Mouse (Mus musculus) G1E-ER4 (cell line): ENCODE results near the gene M6pr. TPM values are rescaled to one million over a fixed set of nuclear protein-coding genes. Genes with fewer than 3 reads are reported as not detected.
A peak's percentile ranks its signal among the peaks of the same experiment; 100 is the strongest.

Source experiments
- GATA1 ChIP-seq: IDR thresholded peaks from one replicate; pipeline ENCODE4 v1.8.0; 2012; ENCODE audit warnings: low read length, inconsistent platforms
- polyA plus RNA-seq: library from polyadenylated mRNA; stranded (reverse); fragments of >175 nt; gene quantifications from 2 replicates; pipeline ENCODE4 v1.2.3, GENCODE M21; 2012

Gene M6pr
- polyA plus RNA-seq, 1 experiment, result 21.8 TPM

DNA sequence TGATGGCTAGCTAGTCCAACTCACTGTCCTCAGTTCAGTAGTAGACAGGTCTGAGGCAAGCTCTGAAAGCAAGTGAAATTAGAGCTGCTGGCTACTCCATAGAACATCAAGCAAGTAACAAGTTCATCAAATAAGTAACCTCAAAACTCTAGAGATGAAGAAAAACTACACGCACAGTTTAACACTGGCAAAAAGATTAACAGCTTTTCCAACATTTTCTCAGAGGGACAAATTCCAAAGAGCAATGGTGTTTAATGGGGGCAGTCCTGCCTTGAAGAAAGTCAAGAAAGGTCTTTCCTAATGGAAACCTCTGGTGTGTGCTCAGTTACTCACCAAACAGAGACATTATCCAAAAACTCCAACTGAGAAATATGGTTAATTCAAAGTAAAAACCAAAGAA lies 10.2 kb downstream of the M6pr start:
- TF ChIP-seq GATA1, result no peak

DNA sequence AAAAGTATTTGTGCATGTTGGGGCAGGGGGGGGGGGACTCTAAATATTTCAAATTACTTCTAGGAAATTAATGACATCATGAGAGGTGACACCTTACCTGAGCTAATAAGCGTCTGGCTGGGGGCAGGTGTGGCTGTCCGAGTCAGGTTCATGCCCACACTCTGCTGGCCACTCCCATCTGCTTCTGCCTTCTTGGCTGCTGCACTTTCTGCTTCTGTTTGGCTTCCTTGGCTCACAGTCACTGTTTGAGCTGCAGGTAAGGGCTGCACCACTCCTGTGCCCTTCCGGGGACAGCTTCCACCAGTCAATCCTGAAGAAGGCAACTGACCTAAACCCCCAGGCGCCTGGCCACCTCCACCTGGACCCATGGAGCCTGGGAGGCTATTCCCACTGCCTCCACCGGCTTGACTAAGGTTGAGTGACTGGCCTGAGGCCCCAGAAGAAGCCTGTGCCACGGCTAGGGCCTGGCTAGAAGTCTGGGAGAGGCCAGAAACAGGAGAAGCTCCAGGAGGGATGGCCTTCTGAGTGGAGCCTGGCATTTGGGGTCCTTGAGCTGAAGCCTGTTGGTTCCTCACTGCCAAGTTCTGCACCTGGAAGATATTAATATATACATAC lies 16.9 kb downstream of the M6pr start:
- no peak for TF ChIP-seq GATA1

DNA sequence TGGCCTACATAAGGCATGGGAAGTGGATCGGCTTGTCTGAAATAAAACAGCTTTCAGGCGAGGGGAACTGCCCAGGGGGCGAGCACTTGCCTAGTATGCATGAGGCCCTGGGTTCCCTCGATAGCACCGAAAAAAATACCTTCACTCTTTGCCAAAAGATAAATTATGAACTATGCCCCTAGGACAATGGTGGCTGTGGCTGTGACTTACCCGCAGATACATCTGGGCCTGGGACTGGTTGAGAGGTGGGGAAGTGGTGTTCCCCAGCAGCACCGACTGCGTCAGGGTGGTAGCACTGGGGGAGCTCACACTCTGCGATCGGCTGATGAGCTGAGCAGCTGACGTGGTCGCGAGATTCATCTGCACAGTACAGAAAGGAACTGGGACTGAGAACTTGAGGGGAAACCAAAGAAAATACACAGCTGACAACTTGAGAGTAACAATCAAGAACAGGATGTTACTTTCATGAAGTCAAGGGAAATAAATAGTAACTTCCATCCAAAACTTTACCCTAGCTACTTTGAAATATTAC lies 24.6 kb downstream of the M6pr start:
- no peak for TF ChIP-seq GATA1

DNA sequence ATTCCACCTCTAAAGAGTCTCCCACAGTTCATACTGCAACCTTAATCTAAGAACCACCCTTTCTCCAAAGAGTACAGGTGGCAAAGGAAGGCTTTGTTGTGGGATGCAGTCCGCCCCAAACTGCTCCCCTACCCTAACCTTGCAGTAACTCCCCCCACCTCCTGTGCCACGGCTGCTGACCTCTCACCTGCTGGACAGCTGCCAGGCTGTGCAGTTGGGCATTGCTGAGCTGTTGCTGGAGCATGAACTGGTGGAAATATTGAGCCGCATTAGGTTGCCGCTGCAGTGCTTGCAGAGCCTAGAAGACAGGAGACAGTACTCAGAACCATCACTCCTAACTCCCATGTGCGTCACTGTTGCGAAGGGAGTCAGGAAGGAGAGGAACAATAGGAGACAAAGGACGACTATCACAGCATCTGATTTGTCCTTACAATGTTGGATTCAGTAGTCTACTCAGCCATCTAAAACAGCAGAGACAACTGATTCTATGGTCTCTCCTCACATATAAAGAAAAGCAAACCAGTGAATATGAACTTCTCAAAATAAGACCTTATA lies 26.3 kb downstream of the M6pr start:
- no peak for TF ChIP-seq GATA1

DNA sequence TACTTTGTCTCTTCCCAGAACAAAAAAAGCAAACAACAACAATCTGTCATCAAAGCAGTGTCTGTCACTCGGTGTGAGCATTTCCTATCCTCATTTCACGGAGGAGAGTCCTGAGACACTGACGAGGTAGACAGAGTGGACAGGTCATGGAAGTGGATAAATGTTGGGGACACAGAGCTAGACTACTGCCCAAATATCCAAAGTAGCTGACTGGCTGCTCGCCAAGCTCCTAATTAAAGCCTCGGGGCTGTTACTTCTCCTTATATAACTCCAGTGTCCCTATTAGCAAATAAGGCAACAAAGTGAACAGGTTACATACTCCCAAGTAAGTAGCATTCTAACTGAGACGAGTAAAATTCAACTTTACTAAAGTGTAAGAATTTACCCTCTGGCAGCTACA lies 29.0 kb downstream of the M6pr start:
- no peak for TF ChIP-seq GATA1

DNA sequence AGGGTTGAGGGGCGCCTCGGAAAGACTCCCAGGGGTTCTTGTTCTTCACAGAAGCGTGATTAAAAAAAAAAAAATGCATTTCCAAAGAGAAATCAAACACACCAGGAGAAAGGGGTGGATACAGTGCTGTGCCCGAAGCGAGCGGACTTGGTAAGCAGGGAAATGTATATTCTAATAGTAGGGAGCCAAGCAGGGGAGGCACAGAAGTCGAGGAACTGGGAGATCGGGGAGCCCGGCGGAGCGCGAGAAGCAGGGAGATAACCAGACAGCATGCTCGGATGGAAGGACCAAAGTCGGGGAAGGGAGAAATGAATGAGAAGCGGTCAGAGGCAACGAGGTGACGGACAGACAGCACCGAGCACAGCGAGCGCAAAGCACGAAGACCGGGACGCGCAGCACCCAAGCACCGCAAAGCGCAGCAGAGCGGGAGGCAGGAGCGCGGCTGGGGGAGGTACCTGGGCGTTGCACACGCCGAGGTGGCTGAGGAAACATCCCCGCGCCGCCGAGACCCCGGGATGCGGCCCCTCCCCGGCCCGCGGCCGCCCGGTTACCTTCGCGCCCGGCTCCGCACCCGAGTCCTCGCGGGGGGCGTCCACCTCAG lies 30.6 kb downstream of the M6pr start:
- no peak for TF ChIP-seq GATA1

DNA sequence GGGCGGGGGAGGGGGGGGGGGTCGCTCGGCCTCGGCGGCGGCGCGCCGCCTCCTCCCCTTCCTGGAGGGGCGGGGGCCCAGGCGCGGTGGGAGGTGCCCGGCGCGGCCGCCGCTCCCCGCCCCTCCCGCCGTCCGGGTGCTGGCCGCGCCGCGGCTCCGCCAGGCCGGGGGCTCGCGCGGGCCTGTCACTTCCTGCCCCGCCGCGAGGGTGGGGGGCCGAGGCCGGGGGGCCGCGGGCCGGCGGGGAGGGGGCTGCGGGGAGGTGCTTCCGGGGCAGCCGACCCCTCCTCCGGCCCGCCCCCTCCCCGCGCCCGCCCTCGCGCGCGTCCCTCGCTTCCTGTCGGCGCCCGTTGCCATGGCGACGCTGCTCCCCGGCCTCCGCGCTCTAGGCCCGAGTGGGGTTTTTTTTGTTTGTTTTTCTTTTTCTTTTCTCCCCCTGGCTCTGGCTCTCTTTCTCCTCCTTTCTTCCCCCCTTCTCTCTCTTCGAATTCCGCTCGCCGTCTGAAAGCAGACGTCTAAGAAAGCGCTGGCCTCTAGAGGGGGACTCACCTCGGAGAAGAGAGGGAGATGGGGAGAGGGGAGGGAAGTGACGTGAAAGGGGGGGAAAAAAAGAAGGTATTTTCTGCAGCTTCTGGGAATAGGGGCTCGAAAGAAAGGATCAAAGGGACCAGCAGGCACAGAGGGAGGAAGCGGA lies 31.3 kb downstream of the M6pr start:
- TF ChIP-seq GATA1, result no peak

DNA sequence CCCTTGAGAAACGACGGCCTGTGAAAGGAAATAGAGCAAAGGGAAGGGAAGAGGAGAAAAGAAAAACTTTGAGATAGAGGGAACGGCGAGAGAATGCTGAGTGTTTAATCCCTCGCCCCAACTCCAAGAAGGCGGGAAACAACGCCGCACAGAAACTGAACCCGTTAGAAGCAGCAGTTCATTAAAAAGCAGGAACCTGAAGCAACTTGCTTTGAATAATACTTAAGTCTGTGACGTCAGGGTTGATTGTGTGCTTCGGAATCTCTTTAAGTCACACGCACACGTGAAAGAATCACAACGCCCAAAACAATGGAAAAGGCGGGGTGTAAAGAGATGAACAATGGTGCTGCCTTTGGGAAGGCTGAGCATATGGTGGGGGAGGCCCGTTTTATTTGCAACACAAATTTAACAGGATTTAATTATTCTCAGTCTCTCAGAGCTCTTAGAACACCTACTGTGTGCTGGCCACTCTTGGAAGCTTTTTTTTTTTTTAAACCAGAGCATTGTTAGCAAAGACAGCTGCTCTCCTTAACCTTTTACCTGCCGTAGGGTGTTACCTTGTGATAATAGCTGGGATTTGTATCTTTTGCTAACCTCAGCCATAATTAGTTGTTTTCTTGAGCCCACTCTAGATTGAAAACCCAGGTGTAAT lies 32.0 kb downstream of the M6pr start, which contains the start of gene Phc1:
Gene Phc1 (minus strand): TSS at position 213 of the 652 bp plus-strand sequence.
- TF ChIP-seq GATA1, result no peak

DNA sequence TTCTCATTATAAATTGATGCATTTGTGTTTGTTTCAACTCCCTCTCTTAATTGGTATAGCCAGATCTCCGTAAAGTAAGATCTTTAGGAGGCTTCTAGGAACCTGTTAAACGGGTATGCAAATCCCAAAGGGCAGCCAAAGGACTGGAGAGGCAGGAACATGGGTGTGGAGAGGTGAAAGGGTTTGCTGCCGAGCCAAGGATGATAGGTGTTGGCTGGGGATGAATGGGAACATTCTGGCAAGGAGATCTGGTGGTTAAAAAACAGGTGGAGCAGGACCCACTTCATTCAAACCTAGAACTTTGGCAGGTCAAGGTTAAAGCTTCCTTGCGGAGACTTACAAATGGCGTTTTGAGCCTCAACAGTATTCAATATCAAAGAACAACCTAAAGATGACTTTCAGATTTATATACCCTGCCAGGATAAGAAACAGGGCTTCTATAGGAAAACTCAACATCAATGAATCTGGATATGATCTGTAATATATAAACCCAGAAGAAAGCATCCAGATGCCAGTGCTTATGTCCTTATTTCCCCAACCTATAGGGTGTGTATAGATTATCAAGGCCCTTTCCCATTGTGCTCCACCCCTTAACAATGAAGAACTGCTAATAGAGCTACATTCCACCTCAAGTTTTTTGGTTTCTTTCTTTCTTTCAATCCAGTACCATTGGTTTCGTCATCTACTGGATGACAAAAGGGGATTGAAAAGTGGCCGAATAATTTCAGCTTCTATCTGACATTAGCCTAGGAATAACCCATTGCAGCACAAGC lies 32.7 kb downstream of the M6pr start:
- TF ChIP-seq GATA1, result no peak

DNA sequence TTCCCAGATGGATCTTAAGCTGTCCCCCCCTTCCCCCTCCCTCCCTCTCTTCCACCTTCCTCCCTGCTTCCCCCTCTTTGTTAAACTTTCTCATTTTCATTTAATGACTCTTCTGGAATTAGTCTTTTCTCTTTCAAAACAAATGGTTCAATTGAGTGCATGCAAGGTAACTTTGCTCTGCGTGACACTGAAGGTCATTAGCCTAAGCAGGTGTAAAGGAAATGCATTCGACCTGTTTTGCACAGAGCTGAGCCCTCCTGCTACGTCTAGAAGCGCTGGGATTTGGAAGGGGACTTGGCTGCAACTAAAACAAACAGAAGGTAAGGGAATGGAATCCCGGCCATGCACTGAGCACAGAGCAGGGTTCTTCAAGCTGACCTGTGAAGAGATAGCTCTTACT lies 33.6 kb downstream of the M6pr start:
- no peak for TF ChIP-seq GATA1

DNA sequence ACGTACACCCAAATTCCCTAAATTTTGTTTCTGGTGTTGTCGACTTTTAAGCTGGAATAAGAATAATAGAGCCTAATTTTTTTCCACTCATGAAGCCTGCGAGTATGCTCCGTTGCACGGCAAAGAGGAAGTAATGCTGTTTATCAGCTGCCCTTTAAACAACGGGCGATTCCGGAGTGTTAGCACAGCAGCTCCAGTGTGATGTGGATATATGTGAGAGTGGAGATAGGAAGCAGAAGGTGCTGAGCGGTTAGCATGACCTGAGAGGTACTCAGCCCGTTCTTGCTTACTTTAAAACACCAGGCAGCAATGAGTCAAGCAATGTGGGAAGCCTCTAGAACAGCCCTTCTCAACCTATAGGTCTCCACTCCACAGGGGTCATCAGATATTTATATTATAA lies 35.2 kb downstream of the M6pr start:
- peak; percentile 31 for TF ChIP-seq GATA1

DNA sequence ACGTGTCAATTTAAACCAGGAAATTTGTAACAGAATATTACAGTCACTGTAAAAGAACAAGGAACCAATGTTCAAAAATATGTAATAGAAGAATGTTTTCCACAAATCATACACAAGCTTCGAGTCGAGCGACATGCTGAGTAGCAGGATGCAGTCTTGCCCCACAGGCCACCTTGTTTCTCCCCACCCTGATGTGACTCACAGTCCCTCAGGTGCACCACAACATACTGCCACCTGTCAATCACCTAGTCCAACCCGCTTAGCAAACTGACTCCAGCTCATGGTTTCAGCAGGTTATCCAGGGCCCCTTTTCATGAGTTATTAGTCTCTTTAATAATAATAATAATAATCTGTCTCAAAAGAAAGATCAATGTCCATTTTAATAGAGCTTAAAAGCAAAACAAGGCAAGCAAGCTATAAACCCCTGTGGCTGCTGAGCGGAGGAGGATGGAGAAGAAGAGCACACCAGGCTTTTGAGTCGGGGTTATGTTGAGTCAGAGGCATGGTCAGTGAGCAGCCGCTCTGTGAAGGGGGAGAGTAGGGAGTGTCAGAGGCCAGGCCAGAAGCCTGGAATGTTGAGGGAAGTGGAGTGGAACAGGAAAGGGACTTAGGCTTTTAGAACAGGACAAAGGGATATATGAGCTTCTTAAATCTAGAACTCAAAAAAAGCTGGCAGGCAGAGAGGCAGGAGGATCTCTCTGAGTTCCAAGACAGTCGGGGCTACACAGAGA lies 36.0 kb downstream of the M6pr start:
- TF ChIP-seq GATA1, result no peak

DNA sequence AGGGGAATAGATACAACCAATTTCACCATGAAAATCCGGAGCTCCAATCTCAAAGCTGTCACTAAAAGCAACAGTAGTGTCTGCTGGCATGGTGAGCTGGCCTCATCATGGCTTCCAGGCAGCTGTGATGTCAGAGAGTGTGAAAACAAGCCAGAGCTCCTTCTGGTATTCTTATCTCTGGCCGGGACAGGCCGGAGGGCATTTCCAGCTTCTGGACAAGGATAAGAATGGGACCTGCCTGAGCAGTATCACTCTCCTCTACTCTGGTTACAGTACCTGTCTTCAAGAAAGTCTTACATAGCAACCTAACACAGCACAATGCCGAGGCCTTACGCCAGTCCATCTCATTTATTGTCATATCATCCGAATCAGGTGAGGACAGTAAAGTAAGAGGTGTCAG lies 37.2 kb downstream of the M6pr start:
- no peak for TF ChIP-seq GATA1

DNA sequence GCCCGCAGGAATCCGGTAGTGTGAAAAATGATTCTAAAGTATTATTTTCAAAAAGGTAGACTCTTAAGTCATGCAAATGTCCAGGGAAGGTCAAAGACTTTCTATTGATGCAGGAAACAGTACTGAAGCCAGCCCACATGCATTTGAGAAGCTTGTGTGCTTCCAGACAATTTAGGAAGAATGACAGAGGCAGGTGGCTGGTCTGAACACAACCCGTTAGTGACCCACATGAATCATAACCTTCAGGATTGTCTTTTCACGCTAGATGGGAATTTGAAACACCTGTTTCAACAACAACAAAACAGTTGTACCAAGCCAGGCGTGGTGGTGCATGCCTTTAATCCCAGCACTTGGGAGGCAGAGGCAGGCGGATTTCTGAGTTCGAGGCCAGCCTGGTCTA lies 37.9 kb downstream of the M6pr start:
- no peak for TF ChIP-seq GATA1
